Mouse (Mus musculus): ENCODE measurements around the gene Gm10142. TPM values are rescaled to one million over a fixed set of nuclear protein-coding genes. Genes with fewer than 3 reads are reported as not detected.
"Not testable (repeated sequence)": the region's sequence is repeated elsewhere in the genome, so short reads cannot be mapped to it uniquely, and the experiment has no call there.

The Gm10142 gene
- polyA plus RNA-seq, 1 experiment from 2014 or later, result 0.64 TPM

GRCm38 (mm10) chr10:77724855-77725254, 9.2 kb downstream of the Gm10142 start:
- H3K27me3 ChIP-seq (ENCODE audit: control insufficient read depth, insufficient read depth, low read length), result no peaks in the 10 kb centered on the region
- DNase-seq (ENCODE audit: low spot score) (no peak), ATAC-seq (ENCODE audit: low FRiP score, low TSS enrichment) (no peak)
- H3K36me3 ChIP-seq (ENCODE audit: control insufficient read depth, insufficient read depth, low read length), result no peaks in the 10 kb centered on the region
- no peaks in the 10 kb centered on the region for H3K9me3 ChIP-seq (ENCODE audit: control insufficient read depth, low read length)
- no peak overlapping the region for H3K27ac ChIP-seq (replicated peaks)
- no peaks in the 10 kb centered on the region for H3K4me1 ChIP-seq (replicated peaks; ENCODE audit: control insufficient read depth, insufficient read depth)
- no peak overlapping the region for H3K9ac ChIP-seq (ENCODE audit: low read length)
- no peak overlapping the region for H3K4me3 ChIP-seq (ENCODE audit: low read depth, low read length)
- 75% methylated on average over 8 of the region's 8 CpGs for WGBS
- TF ChIP-seq CTCF (IDR thresholded peaks at IDR 0.05; ENCODE audit: low read depth) (peak; percentile 37; the same call in 1 of the 2 replicates), EP300 (optimal IDR thresholded peaks at IDR 0.05) (no peak)
- H3K4me2 ChIP-seq (replicated peaks; ENCODE audit: low read depth), result no peak overlapping the region

GRCm38 (mm10) chr10:77726186-77726585, 10.6 kb downstream of the Gm10142 start, which contains the start of gene Gm10100:
Gene Gm10100, plus strand, starts transcription at chr10:77726486.
- H3K27ac ChIP-seq (replicated peaks), result no peak within 1 kb of the TSS
- no peak for TF ChIP-seq EP300 (optimal IDR thresholded peaks at IDR 0.05)
- no peak for TF ChIP-seq CTCF (IDR thresholded peaks at IDR 0.05; ENCODE audit: low read depth)
- H3K9me3 ChIP-seq (ENCODE audit: control insufficient read depth, low read length), result no peaks in the 10 kb centered on the region
- ATAC-seq (ENCODE audit: low FRiP score, low TSS enrichment), result no peak
- no peak for DNase-seq (ENCODE audit: low spot score)
- H3K36me3 ChIP-seq (ENCODE audit: control insufficient read depth, insufficient read depth, low read length), result no peaks in the 10 kb centered on the region
- WGBS, result 35% methylated on average over 3 of the region's 3 CpGs
- H3K4me1 ChIP-seq (replicated peaks; ENCODE audit: control insufficient read depth, insufficient read depth), result no peaks in the 10 kb centered on the region
- no peak within 1 kb of the TSS for H3K9ac ChIP-seq (ENCODE audit: low read length)
- H3K27me3 ChIP-seq (ENCODE audit: control insufficient read depth, insufficient read depth, low read length), result no peaks in the 10 kb centered on the region
- no peak within 1 kb of the TSS for H3K4me3 ChIP-seq (ENCODE audit: low read depth, low read length)
- no peak within 1 kb of the TSS for H3K4me2 ChIP-seq (replicated peaks; ENCODE audit: low read depth)

GRCm38 (mm10) chr10:77728280-77728679, 12.7 kb downstream of the Gm10142 start:
- Histone ChIP-seq H3K9me3 (ENCODE audit: control insufficient read depth, low read length) (no peaks in the 10 kb centered on the region), H3K9ac (ENCODE audit: low read length) (no peak overlapping the region), H3K4me2 (replicated peaks; ENCODE audit: low read depth) (no peak overlapping the region), H3K27ac (replicated peaks) (no peak overlapping the region), H3K27me3 (ENCODE audit: control insufficient read depth, insufficient read depth, low read length) (no peaks in the 10 kb centered on the region), H3K4me3 (ENCODE audit: low read depth, low read length) (no peak overlapping the region), H3K4me1 (replicated peaks; ENCODE audit: control insufficient read depth, insufficient read depth) (no peaks in the 10 kb centered on the region), H3K36me3 (ENCODE audit: control insufficient read depth, insufficient read depth, low read length) (no peaks in the 10 kb centered on the region)
- TF ChIP-seq CTCF (IDR thresholded peaks at IDR 0.05; ENCODE audit: low read depth) (peak; percentile 47), EP300 (optimal IDR thresholded peaks at IDR 0.05) (no peak)
- 52% methylated on average over 4 of the region's 4 CpGs for WGBS
- no peak for ATAC-seq (ENCODE audit: low FRiP score, low TSS enrichment)
- DNase-seq (ENCODE audit: low spot score), result no peak

- Histone ChIP-seq H3K4me2 (replicated peaks; ENCODE audit: low read depth) (no peak overlapping the region), H3K9ac (ENCODE audit: low read length) (no peak overlapping the region), H3K27me3 (ENCODE audit: control insufficient read depth, insufficient read depth, low read length) (no peaks in the 10 kb centered on the region), H3K27ac (replicated peaks) (no peak overlapping the region), H3K36me3 (ENCODE audit: control insufficient read depth, insufficient read depth, low read length) (no peaks in the 10 kb centered on the region), H3K9me3 (ENCODE audit: control insufficient read depth, low read length) (no peaks in the 10 kb centered on the region), H3K4me1 (replicated peaks; ENCODE audit: control insufficient read depth, insufficient read depth) (no peaks in the 10 kb centered on the region), H3K4me3 (ENCODE audit: low read depth, low read length) (no peak overlapping the region)
- DNase-seq (ENCODE audit: low spot score) (no peak), ATAC-seq (ENCODE audit: low FRiP score, low TSS enrichment) (no peak)
- peak; percentile 56 for TF ChIP-seq CTCF (IDR thresholded peaks at IDR 0.05; ENCODE audit: low read depth)
- TF ChIP-seq EP300 (optimal IDR thresholded peaks at IDR 0.05), result no peak
- WGBS, result 45% methylated on average over 4 of the region's 4 CpGs
Observed at GRCm38 (mm10) chr10:77729241-77729640, 13.6 kb downstream of the Gm10142 start.

- H3K9me3 ChIP-seq (ENCODE audit: control insufficient read depth, low read length), result 0 out of 2 replicates have a peak, but pooled peaks cover 5% of the 10 kb centered on the region
- H3K4me3 ChIP-seq (ENCODE audit: low read depth, low read length), result no peak overlapping the region
- H3K4me1 ChIP-seq (replicated peaks; ENCODE audit: control insufficient read depth, insufficient read depth), result no peaks in the 10 kb centered on the region
- ATAC-seq (ENCODE audit: low FRiP score, low TSS enrichment), result no peak
- no peaks in the 10 kb centered on the region for H3K27me3 ChIP-seq (ENCODE audit: control insufficient read depth, insufficient read depth, low read length)
- no peak overlapping the region for H3K27ac ChIP-seq (replicated peaks)
- no peaks in the 10 kb centered on the region for H3K36me3 ChIP-seq (ENCODE audit: control insufficient read depth, insufficient read depth, low read length)
- 93% methylated on average over 1 of the region's 1 CpGs for WGBS
- no peak overlapping the region for H3K4me2 ChIP-seq (replicated peaks; ENCODE audit: low read depth)
- no peak overlapping the region for H3K9ac ChIP-seq (ENCODE audit: low read length)
- no peak for TF ChIP-seq CTCF (IDR thresholded peaks at IDR 0.05; ENCODE audit: low read depth)
- no peak for TF ChIP-seq EP300 (optimal IDR thresholded peaks at IDR 0.05)
- no peak for DNase-seq (ENCODE audit: low spot score)
Observed at GRCm38 (mm10) chr10:77735928-77736327, 20.3 kb downstream of the Gm10142 start.

GRCm38 (mm10) chr10:77738929-77739328, 23.3 kb downstream of the Gm10142 start:
- Histone ChIP-seq H3K27ac (replicated peaks) (no peak overlapping the region), H3K27me3 (ENCODE audit: control insufficient read depth, insufficient read depth, low read length) (no peaks in the 10 kb centered on the region), H3K36me3 (ENCODE audit: control insufficient read depth, insufficient read depth, low read length) (no peaks in the 10 kb centered on the region), H3K9ac (ENCODE audit: low read length) (no peak overlapping the region), H3K4me3 (ENCODE audit: low read depth, low read length) (no peak overlapping the region), H3K9me3 (ENCODE audit: control insufficient read depth, low read length) (0 out of 2 replicates have a peak, but pooled peaks cover 5% of the 10 kb centered on the region), H3K4me2 (replicated peaks; ENCODE audit: low read depth) (no peak overlapping the region), H3K4me1 (replicated peaks; ENCODE audit: control insufficient read depth, insufficient read depth) (no peaks in the 10 kb centered on the region)
- no peak for TF ChIP-seq EP300 (optimal IDR thresholded peaks at IDR 0.05)
- no peak for TF ChIP-seq CTCF (IDR thresholded peaks at IDR 0.05; ENCODE audit: low read depth)
- DNase-seq (ENCODE audit: low spot score) (no peak), ATAC-seq (ENCODE audit: low FRiP score, low TSS enrichment) (no peak)
- 85% methylated on average over 4 of the region's 4 CpGs for WGBS

GRCm38 (mm10) chr10:77741924-77742688, 26.5 kb downstream of the Gm10142 start, which contains the start of gene Gm18596:
Gene Gm18596, minus strand, starts transcription at chr10:77742638.
- not testable (repeated sequence) for H3K36me3 ChIP-seq (ENCODE audit: control insufficient read depth, insufficient read depth, low read length); H3K9ac ChIP-seq (ENCODE audit: low read length); DNase-seq (ENCODE audit: low spot score); ATAC-seq (ENCODE audit: low FRiP score, low TSS enrichment); H3K4me1 ChIP-seq (replicated peaks; ENCODE audit: control insufficient read depth, insufficient read depth); H3K4me2 ChIP-seq (replicated peaks; ENCODE audit: low read depth); H3K9me3 ChIP-seq (ENCODE audit: control insufficient read depth, low read length); H3K27me3 ChIP-seq (ENCODE audit: control insufficient read depth, insufficient read depth, low read length); H3K4me3 ChIP-seq (ENCODE audit: low read depth, low read length); H3K27ac ChIP-seq (replicated peaks)
- 72% methylated on average over 4 of the region's 5 CpGs for WGBS

- not testable (repeated sequence) for H3K36me3 ChIP-seq (ENCODE audit: control insufficient read depth, insufficient read depth, low read length); ATAC-seq (ENCODE audit: low FRiP score, low TSS enrichment); H3K4me3 ChIP-seq (ENCODE audit: low read depth, low read length); H3K4me2 ChIP-seq (replicated peaks; ENCODE audit: low read depth); DNase-seq (ENCODE audit: low spot score); H3K27ac ChIP-seq (replicated peaks); H3K4me1 ChIP-seq (replicated peaks; ENCODE audit: control insufficient read depth, insufficient read depth); H3K9ac ChIP-seq (ENCODE audit: low read length); H3K27me3 ChIP-seq (ENCODE audit: control insufficient read depth, insufficient read depth, low read length); H3K9me3 ChIP-seq (ENCODE audit: control insufficient read depth, low read length)
- 75% methylated on average over 1 of the region's 1 CpGs for WGBS
Observed at GRCm38 (mm10) chr10:77750686-77751085, 35.1 kb downstream of the Gm10142 start.

All from stomach, postnatal 0 days (tissue).